Mouse (Mus musculus) megakaryocyte-erythroid progenitor cell, adult 5 weeks (primary cell): ENCODE measurements around the gene Epor. TPM values are rescaled to one million over a fixed set of nuclear protein-coding genes. Genes with fewer than 3 reads are reported as not detected.

Experiments used
- polyA plus RNA-seq: library from polyadenylated mRNA; stranded (reverse); fragments of >175 nt; gene quantifications from 2 replicates; pipeline ENCODE4 v1.2.3, GENCODE M21; 2012

The Epor gene
- polyA plus RNA-seq, result 45.2 and 62.0 TPM in 2 replicates

DNA sequence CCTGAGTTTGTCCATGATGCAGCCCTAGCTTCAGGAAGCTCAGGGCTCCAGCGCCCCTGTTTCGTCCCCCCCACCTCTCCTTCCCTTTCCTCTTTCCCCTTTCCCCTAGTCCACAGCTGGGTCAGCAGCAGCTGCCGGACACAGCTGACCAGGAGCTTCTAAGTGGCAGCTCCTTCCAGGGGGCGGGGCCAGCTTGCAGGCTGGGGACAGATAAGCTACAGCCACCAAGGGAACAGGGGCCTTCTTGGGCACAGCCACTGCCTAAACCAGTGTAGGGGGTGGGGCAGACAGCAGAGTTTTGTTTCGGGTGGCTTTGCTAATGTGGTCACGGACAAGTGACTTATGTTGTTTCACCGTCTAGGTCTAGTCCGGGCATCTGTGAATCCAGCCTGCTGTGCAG, at the start of gene Epor:
Gene Epor, minus strand, starts transcription at position 90 of the 400 bp plus-strand sequence.

DNA sequence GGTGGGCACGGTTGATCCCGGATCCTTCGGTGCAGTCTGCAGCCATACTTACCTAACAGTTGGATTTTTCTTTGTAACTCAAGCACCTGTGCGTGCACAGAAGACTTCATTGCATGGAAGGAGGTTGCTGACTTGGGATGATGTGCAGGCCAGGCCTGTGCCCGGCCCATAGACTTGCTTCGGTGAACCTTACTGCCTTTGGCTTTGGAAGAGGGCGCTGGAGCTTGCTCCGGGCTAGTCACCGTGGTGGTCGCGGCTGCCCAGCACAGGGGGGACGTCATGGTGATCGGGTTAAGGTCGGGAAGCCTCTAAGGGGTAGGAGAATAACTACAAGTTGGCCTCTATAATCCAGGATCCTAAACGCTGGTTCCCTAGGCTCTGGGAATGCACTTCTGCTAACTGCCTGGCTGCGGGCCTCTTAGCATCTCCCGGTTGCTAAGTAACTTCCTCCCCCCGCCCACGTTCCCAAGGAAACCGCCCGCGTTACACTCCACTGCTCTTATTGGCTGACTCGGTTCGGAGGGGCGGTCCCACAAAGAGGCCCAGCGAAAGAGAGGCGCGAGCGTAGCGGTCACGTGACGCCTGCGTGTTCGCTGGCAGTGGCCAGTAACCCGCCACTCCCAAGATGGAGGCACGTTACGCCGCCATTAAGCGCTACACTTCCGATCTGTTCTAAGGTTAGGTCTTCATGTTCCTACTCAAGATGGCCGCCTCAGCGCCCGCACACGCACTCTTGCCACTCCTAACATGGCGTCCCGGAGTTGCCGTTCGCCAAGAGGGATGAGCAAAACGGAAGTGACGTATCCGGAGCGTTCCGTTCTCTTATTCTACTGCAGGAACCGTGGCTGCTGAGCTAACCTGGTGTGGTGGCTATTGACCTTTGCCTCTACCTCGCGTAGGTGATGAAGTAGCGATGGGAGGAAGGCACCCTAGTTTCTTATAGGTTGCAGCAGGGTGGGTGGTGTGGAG, 39.2 kb upstream of the Epor start, which contains the start of the genes Ccdc151 and Prkcsh:
Gene Ccdc151, minus strand, starts transcription at position 441 of the 969 bp plus-strand sequence.
Gene Prkcsh, plus strand, starts transcription at position 613 of the 969 bp plus-strand sequence.

DNA sequence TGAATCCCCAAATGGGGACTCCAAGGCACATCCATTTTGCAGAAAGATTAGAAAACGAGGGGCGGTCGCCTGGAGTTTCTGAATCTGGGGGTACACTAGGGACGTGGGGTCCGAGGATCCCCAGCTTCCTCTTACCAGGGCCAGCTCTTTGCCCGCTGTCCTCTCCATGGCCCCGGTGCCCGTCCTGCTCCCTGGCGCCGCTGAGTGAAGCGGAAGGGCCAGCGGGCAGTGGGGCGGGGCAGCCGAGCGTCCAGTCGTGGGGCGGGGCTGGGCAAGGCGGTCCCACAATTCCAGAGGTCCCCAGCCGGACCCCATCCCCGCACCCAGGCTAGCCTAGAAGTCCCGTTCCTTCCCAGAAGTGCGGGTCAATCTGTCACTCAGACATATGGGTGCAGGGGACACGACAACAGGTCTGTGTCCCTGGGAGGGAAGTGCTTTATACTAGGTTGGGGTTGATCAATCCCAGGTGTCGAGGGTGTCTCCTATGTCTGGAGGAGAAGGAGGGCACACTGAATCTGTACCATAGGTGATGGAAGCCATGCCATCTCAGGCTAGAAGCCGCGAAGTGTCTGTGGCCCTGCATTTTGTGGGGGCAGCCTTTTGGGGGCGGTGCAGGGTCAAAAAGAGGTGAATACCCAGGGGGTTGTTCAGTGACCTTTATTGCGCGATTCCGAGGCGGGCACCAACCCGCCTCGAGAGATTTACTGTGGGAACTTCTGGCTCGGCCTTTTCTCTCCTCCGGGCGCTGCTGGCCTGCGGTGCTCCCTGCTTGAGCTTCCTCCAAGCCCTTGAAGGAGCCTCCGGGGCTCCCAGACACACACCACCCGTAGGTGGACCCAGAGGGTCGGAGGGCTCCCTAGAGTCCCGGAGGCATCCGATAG, 26.2 kb upstream of the Epor start, which contains the start of gene Rgl3:
Gene Rgl3, minus strand, starts transcription at position 217 of the 881 bp plus-strand sequence.

DNA sequence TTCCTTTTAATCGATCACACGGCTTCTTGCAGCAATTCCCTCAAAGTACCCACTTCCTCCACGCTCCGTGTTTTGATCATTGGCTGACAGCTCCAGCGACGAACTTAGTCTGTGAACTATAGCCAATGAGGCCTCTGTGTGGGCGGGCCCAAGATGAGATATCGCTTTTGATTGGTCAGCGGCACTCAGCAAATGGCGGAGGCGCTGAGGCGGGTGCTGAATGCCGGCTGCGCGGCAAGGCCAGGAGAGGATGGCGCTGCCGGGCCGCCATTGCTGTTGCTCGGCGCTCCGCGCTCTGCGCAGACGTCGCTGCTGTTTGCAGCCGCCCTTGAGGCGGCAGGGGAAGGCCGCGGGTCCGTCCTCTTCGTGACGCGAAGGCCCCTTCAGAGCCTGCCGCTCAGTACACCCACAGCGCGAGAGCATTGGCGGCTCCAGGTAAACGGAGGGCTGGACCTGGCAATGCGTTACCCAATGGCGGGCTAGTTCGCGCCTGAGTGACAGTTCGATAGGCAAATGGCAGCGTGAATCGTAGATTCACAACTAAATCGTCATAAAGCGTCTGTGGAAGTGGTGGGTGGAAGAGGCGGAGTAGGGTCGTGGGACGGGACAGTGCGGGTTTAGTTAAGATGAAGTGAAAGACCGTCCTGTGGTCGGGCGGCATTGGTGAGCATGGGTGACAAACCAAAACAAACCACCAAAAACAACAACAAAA, 7.6 kb downstream of the Epor start, which contains the start of gene Swsap1:
Gene Swsap1, plus strand, starts transcription at position 186 of the 712 bp plus-strand sequence.

DNA sequence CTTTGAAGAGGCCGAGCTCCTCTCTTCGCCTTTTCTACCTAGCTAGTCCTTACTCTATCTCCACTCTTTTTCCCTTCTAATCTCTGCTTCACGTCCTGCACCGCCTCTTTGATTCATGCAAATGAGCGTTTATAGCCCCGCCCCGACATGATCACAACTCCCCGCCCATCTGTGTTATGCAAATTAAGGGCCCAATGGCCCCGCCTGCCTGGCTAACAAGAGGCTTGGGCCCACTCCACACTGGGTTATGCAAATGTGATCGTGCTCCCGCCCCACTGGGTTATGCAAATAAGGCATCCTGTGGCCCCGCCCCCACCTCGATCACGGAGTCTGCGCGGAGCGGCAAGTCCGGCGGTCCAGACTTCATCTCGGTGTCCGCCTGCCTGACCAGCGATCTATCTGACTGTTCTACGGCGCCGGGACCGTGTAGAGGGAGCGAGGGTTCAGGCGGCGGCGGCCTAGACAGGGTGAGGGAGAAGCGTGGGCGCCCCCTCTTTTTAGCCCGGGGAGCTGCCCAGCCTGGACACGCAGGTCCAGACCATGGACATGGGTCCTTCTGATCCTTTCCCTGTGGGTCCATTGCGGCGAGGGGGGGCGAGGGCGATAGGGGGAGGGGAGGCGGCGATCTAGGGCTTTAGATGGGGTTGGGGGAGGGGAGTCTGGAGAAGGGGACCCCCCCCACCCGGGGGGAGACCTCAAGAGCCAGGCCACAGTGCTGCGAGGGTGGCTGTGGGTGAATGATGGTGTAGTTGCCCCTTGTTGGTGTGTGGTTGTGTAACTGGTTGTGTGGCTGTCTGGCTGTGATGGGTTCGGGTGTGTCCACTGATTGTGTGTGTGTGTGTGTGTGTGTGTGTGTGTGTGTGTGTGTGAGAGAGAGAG, 26.4 kb downstream of the Epor start, which contains the start of gene Plppr2:
Gene Plppr2, plus strand, starts transcription at position 342 of the 879 bp plus-strand sequence.

DNA sequence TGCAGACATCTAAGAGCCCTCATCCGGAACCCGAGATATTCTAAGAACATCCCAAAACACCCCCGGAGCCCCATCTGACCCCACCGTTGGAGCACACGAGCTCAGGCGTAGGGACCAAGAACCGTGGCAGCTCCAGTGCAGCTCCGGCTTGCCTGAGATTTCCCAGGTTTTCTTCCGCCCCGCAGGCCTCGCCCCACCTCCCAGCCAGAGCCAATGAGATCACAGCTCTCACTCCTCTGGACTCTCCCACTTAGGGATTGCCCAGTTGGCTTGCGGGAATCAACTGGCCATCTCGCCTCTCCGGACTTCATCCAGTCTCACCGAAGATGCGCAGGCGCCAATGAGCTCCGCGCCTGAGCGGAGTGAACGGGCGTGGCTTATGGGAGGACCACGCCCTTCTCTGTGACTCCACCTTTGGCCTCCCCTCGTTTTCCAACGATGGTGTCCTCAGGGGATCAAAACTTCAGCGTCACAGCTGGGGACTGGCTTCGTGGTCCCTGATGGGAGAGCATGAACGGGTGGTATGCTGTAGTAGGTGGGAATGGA, 36.0 kb downstream of the Epor start, which contains the start of the genes Ccdc159 and Tmem205:
Gene Ccdc159, plus strand, starts transcription at position 264 of the 546 bp plus-strand sequence.
Gene Tmem205, minus strand, starts transcription at position 349 of the 546 bp plus-strand sequence.

DNA sequence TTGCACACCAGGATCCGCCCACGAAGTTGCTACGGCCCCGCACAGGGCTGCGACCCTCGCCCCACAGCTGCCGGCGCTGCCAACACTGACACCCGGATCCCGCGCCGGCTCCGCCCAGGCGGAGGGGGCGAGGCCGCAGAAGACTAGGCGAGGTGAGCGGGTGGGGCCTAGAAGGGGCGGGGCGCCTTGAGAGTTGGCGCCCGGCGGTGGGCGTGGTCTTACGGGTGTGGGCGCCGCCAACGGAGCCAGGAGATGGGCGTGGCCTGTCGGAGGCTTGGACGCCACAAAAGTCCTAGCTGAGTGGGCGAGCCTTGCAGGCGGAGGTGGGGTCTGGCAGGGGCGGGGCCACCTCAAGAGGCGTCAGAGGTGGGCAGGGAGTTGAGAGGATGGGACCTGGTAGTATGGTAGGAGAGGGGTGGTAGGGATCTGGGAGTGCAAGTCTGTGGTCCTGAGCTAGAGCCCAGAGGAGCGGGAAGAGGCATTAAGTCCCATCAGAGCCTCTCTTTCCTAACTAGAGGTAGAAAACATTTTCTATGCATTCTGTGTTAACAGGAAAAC, 45.2 kb downstream of the Epor start, which contains the start of gene Rab3d:
Gene Rab3d, minus strand, starts transcription at position 158 of the 558 bp plus-strand sequence.

Other genes starting within 250 kb of the Epor start
- gene Ldlr, start 240.0 kb downstream of the Epor start, polyA plus RNA-seq, result 26.7 and 29.8 TPM in 2 replicates
- 101 and 106 TPM in 2 replicates for gene Spc24, start 203.2 kb downstream of the Epor start, polyA plus RNA-seq
- 1.9 and 2.9 TPM in 2 replicates for gene Kank2, start 164.8 kb downstream of the Epor start, polyA plus RNA-seq
- gene Angptl8, start 128.0 kb downstream of the Epor start, polyA plus RNA-seq, result 1.7 and 3.7 TPM in 2 replicates
- gene Dock6, start 110.9 kb downstream of the Epor start, polyA plus RNA-seq, result 3.1 and 4.8 TPM in 2 replicates
- 35.5 and 43.8 TPM in 2 replicates for gene Rab3d, start 45.3 kb downstream of the Epor start, polyA plus RNA-seq
- 0.26 and 0.54 TPM in 2 replicates for gene Ccdc159, start 36.0 kb downstream of the Epor start, polyA plus RNA-seq
- gene Tmem205, start 36.0 kb downstream of the Epor start, polyA plus RNA-seq, result 28.8 and 33.9 TPM in 2 replicates
- 1.9 and 2.5 TPM in 2 replicates for gene Plppr2, start 26.5 kb downstream of the Epor start, polyA plus RNA-seq
- gene Swsap1, start 7.8 kb downstream of the Epor start, polyA plus RNA-seq, result 5.8 and 8.1 TPM in 2 replicates
- gene Rgl3, start 25.9 kb upstream of the Epor start, polyA plus RNA-seq, result 0.03 and 0.11 TPM in 2 replicates
- not detected in 2 replicates for gene Ccdc151, start 39.1 kb upstream of the Epor start, polyA plus RNA-seq
- gene Prkcsh, start 39.3 kb upstream of the Epor start, polyA plus RNA-seq, result 202 and 244 TPM in 2 replicates
- gene Elavl3, start 88.5 kb upstream of the Epor start, polyA plus RNA-seq, result 0.02 and 0.03 TPM in 2 replicates
- not detected in 2 replicates for gene Gm49318, start 107.8 kb upstream of the Epor start, polyA plus RNA-seq
- 19.3 and 24.5 TPM in 2 replicates for gene Zfp653, start 107.9 kb upstream of the Epor start, polyA plus RNA-seq
- gene Ecsit, start 121.9 kb upstream of the Epor start, polyA plus RNA-seq, result 30.5 and 33.6 TPM in 2 replicates
- 0.06 TPM in 1 of 2 replicates, not detected in the other for gene Cnn1, start 135.7 kb upstream of the Epor start, polyA plus RNA-seq
- 75.1 and 88.1 TPM in 2 replicates for gene Elof1, start 153.7 kb upstream of the Epor start, polyA plus RNA-seq
- 9.1 and 11.8 TPM in 2 replicates for gene Acp5, start 172.2 kb upstream of the Epor start, polyA plus RNA-seq
- gene Pigyl, start 193.3 kb upstream of the Epor start, polyA plus RNA-seq, result 77.0 and 80.8 TPM in 2 replicates
- gene Zfp872, start 224.6 kb upstream of the Epor start, polyA plus RNA-seq, result not detected in 2 replicates